Mouse (Mus musculus) limb, embryonic 12.5 days (tissue): Measurements from ENCODE around the gene Dnajc4. TPM values are rescaled to one million over a fixed set of nuclear protein-coding genes. Genes with fewer than 3 reads are reported as not detected.
"Not testable (repeated sequence)": the region's sequence is repeated elsewhere in the genome, so short reads cannot be mapped to it uniquely, and the experiment has no call there.

Experiments used
- ATAC-seq: fragments of 200-750 bp; cut with Nextera tagmentation; 2 replicates; pipeline ENCODE4 v1.8.0; 2017; ENCODE audit warnings: low read depth, moderate TSS enrichment; ENCODE audit not compliant: insufficient number of reproducible peaks, insufficient read depth, low FRiP score, low TSS enrichment
- H3K27ac ChIP-seq: fragments of 300-500 bp; sonication (generic); 2 replicates; pipeline ENCODE4 v1.5.1; 2016; ENCODE audit warnings: mild to moderate bottlenecking, moderate library complexity
- H3K27me3 ChIP-seq: fragments of 300-500 bp; sonication (generic); 2 replicates; pipeline ENCODE4 v1.6.1; 2016; ENCODE audit warnings: mild to moderate bottlenecking, moderate library complexity
- H3K36me3 ChIP-seq: fragments of 300-500 bp; sonication (generic); 2 replicates; pipeline ENCODE4 v1.6.1; 2016; ENCODE audit warnings: mild to moderate bottlenecking, moderate library complexity
- H3K4me1 ChIP-seq: fragments of 300-500 bp; sonication (generic); replicated peaks from 2 replicates; pipeline ENCODE4 v1.6.1; 2016
- H3K4me2 ChIP-seq: fragments of 300-500 bp; sonication (generic); 2 replicates; pipeline ENCODE4 v1.6.1; 2016; ENCODE audit warnings: mild to moderate bottlenecking, moderate library complexity
- H3K4me3 ChIP-seq: fragments of 300-500 bp; sonication (generic); replicated peaks from 2 replicates; pipeline ENCODE4 v1.5.1; 2016; ENCODE audit warnings: mild to moderate bottlenecking
- H3K9ac ChIP-seq: fragments of 300-500 bp; sonication (generic); replicated peaks from 2 replicates; pipeline ENCODE4 v1.6.1; 2016; ENCODE audit warnings: mild to moderate bottlenecking, moderate library complexity
- H3K9me3 ChIP-seq: fragments of 300-500 bp; sonication (generic); 2 replicates; pipeline ENCODE4 v1.6.1; 2016; ENCODE audit warnings: mild to moderate bottlenecking, moderate library complexity
- WGBS: fragments of 180-500 bp; shearing (Covaris S2); methylation state at CpG from one replicate; pipeline ENCODE4 v1.1.7; 2016; 5-methylcytosine and 5-hydroxymethylcytosine counted together
- polyA plus RNA-seq: library from polyadenylated mRNA; unstranded; fragments of >200 nt; fragmentation: Nextera tagmentation; extraction: Ambion mirVana; gene quantifications from 2 replicates; pipeline ENCODE4 v1.2.1, GENCODE M21; 2016

Dnajc4 gene
- polyA plus RNA-seq, 1 experiment from 2014 or later = 21.2 TPM

DNA sequence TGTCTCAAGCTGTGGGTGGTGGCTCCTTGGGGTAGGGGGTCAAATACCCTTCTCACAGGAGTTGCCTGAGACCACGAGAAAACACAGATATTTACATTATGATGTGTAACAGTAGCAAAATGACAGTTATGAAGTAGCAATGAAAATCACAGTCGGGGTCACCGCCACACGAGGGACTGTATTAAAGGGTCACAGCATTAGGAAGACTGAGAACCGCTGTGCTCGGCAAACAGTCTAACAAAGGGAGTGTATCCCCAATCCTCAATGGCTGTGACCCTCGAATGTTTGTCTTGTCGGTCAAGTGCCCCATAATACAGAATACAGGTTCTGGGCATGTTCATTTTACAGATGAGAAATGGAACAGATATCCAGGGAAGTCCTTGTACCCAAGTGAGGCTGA lies 1.6 kb upstream of the Dnajc4 start:
- H3K4me3 ChIP-seq = no peak overlapping the region
- H3K27ac ChIP-seq = no peak overlapping the region
- no peak overlapping the region for H3K9ac ChIP-seq
- H3K4me1 ChIP-seq = peaks cover 47% of the 10 kb centered on the region
- no peak for ATAC-seq
- H3K4me2 ChIP-seq = no peak overlapping the region; the same call in 1 of the 2 replicates
- H3K27me3 ChIP-seq = no peaks in the 10 kb centered on the region
- peaks cover 17% of the 10 kb centered on the region for H3K36me3 ChIP-seq
- 90% methylated on average over 8 of the region's 8 CpGs for WGBS
- H3K9me3 ChIP-seq = no peaks in the 10 kb centered on the region

DNA sequence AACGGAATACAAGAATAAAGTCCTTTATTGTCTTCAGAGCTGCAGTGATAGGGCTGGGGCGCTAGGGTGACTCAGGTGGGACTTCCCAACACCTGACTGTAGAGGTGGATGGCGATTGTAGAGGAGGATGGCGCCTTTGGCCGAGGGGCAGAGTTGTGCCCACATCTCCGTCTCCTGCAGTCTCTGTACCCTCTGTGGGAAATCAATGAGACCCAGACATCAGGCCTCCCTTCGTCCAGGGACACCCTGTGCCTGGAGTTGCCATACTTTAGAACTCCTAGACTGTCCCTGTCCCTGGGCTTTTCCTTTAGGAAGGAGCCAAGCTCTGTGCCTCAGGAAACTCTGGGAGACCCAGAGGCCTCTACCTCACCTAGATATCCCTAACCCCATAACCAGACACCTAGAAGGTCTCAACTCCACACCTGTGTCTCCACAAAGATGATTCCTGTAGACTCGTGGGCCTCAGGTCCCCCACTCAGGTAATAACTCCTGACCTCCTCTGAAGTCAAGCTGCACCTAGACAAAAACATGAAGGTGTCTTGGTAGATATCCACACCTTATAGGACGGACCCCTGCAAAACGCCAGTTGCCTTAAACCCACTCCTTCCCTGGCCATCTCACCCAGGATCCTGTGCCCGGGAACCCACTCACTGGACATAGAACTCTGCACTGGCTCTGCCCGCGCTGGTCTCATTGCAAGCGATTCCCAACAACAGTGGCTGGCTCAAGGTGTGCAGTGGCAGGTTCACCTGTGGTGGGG lies 819 bp upstream of the Dnajc4 start:
- peak overlapping the region; percentile 53 for H3K4me3 ChIP-seq
- H3K4me2 ChIP-seq = peak overlapping the region; percentile 92
- peaks cover 9% of the 10 kb centered on the region for H3K36me3 ChIP-seq
- H3K27me3 ChIP-seq = no peaks in the 10 kb centered on the region
- no peaks in the 10 kb centered on the region for H3K9me3 ChIP-seq
- H3K9ac ChIP-seq = peak overlapping the region; percentile 60
- H3K4me1 ChIP-seq = peaks cover 49% of the 10 kb centered on the region
- H3K27ac ChIP-seq = peak overlapping the region; percentile 75
- WGBS = 62% methylated on average over 14 of the region's 14 CpGs
- no peak; the same call in 1 of the 2 replicates for ATAC-seq

DNA sequence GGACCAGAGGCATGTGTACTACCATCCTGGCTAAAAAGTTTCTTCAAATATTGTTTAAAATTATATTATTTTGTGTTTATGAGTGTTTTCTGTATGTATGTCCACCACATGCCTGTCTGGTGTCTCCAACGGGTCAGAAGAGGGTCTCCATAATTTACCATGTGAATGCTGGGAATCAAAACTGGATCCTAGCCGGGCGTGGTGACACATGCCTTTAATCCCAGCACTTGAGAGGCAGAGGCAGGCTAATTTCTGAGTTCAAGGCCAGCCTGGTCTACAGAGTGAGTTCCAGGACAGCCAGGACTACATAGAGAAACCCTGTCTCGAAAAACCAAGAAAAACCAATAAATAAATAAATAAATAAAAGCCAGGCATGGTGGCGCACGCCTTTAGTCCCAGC lies 1.2 kb downstream of the Dnajc4 start:
- H3K36me3 ChIP-seq, H3K27ac ChIP-seq, H3K9ac ChIP-seq, H3K27me3 ChIP-seq, H3K4me2 ChIP-seq, H3K4me3 ChIP-seq, ATAC-seq, H3K9me3 ChIP-seq: not testable (repeated sequence)
- peaks cover 49% of the 10 kb centered on the region for H3K4me1 ChIP-seq
- 92% methylated on average over 6 of the region's 6 CpGs for WGBS

DNA sequence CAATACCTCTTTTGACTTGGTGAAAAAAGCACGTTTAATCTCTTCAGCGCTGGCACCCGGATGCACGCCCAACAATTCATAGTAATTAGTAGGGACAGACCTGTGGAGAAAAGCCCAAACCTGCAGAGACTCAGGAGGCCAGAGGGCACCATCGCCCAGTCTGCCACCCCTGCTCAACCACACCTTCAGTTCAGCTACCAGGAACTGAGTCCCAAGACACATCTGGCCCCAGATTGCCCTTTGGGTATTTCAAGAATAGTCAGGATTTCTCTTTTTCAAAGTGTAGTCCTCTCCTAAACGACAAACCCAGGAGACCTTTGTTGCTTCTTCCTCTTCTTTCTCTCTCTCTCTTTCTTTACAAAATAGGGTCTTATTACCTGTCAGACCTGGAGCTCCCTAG lies 1.7 kb downstream of the Dnajc4 start:
- Histone ChIP-seq H3K4me2 (no peak overlapping the region), H3K4me1 (peaks cover 52% of the 10 kb centered on the region), H3K27ac (no peak overlapping the region), H3K4me3 (no peak overlapping the region), H3K36me3 (peaks cover 8% of the 10 kb centered on the region; the same call in 1 of the 2 replicates), H3K9ac (no peak overlapping the region), H3K27me3 (no peaks in the 10 kb centered on the region), H3K9me3 (no peaks in the 10 kb centered on the region)
- WGBS = 90% methylated on average over 6 of the region's 6 CpGs
- ATAC-seq = no peak

DNA sequence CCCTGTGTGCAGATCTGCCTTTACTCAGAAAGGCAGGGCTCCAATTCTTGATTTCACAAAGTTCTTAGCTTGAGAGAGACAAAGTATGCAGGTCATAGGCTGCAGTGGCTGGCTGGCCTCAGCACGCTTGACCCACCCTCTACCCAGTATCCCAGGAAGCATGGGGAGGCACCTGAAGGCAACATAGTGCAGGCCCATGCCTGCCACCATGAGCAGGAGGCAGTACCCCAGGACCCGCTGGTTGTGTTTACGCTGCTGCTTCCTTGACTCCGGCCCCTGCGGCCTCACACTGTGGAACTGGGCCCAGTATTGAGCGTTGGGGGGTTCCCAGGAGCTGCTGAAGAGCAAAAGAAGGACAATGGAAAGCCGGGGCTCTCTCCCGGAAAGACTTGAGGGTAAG lies 3.1 kb downstream of the Dnajc4 start:
- Histone ChIP-seq H3K27ac (no peak overlapping the region), H3K27me3 (no peaks in the 10 kb centered on the region), H3K4me1 (peaks cover 38% of the 10 kb centered on the region), H3K9ac (no peak overlapping the region), H3K9me3 (no peaks in the 10 kb centered on the region), H3K4me3 (no peak overlapping the region), H3K4me2 (no peak overlapping the region), H3K36me3 (peaks cover 19% of the 10 kb centered on the region)
- no peak for ATAC-seq
- 93% methylated on average over 8 of the region's 8 CpGs for WGBS

DNA sequence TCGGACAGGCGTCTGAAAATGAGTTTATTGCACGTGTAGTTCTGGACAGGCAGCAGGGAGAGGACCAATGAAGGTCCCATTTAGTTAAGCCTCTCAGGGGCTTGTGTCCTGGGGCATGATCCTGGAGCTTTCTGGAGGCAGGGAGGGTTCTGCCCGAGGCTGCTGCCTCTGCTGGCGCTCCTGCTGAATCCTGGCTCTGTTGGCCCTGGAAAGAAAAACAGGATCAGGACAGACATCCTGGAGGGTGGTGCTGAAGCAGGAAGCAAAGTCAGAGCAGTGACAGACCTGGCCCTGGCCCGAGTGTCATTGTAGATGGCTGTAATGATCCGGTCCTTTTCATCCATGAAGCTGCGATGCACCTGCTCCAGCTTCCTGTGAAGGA lies 4.5 kb downstream of the Dnajc4 start:
- 7% methylated on average over 8 of the region's 8 CpGs for WGBS
- no peak for ATAC-seq

DNA sequence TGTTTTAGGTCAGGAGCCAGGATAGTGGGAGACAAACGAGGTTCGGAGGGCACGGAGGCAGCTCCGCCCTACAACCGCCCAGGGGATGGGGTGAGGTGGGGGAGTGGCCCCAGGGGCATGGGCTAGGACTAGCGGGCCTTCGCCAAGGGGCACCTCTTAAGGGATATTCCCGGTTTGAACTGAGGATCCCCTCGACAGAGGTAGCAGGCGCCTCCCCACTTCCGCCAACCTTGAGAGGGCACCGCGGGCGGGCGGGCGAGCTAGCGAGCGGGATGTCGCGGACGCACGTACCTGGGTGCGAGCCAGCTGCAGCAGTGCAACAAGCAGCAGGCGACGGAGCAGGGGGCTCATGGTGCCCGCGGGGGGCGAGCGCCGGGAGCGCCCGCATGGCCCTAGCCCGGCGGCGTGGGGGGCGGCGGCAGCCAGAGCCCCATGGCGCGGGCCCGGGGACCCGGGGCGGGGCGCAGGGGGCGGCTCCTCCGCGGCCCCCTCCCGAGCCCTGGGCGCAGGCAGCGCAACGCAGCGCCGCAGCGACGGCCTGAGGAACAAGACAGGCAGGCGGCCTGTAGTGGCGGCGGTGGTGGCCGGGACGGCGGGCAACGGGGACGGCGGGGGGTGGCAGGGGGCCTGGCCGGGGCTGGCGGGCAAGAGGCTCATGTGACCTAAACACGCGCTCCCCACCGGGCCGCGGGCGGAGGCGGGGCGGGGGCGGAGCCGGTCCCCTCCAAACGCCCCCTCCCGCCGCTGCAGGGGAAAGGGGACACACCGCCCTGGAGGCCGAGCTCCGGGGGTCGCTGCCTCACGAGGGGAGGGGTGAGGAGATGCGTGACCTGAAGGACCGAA lies 5.1 kb downstream of the Dnajc4 start, which contains the start of gene Vegfb:
Gene Vegfb (minus strand): TSS at position 591 of the 843 bp plus-strand sequence.
- Histone ChIP-seq H3K4me3 (peak within 1 kb of the TSS; percentile 95), H3K9me3 (no peaks in the 10 kb centered on the region), H3K9ac (peak within 1 kb of the TSS; percentile 96), H3K36me3 (peaks cover 35% of the 10 kb centered on the region), H3K27me3 (no peaks in the 10 kb centered on the region), H3K4me1 (peaks cover 27% of the 10 kb centered on the region), H3K27ac (peak within 1 kb of the TSS; percentile 89), H3K4me2 (peak within 1 kb of the TSS; percentile 91)
- peak; percentile 27; the same call in 1 of the 2 replicates for ATAC-seq
- under 1% methylated on average over 64 of the region's 85 CpGs for WGBS

More for the DNA sequence above, 4.5 kb downstream of the Dnajc4 start:
- H3K9ac ChIP-seq = peak overlapping the region; percentile 96
- H3K4me1 ChIP-seq = peaks cover 29% of the 10 kb centered on the region
- H3K27ac ChIP-seq = peak overlapping the region; percentile 89
- H3K4me3 ChIP-seq = peak overlapping the region; percentile 95
- H3K36me3 ChIP-seq = peaks cover 30% of the 10 kb centered on the region
- H3K4me2 ChIP-seq = peak overlapping the region; percentile 91
- no peaks in the 10 kb centered on the region for H3K9me3 ChIP-seq
- H3K27me3 ChIP-seq = no peaks in the 10 kb centered on the region

DNA sequence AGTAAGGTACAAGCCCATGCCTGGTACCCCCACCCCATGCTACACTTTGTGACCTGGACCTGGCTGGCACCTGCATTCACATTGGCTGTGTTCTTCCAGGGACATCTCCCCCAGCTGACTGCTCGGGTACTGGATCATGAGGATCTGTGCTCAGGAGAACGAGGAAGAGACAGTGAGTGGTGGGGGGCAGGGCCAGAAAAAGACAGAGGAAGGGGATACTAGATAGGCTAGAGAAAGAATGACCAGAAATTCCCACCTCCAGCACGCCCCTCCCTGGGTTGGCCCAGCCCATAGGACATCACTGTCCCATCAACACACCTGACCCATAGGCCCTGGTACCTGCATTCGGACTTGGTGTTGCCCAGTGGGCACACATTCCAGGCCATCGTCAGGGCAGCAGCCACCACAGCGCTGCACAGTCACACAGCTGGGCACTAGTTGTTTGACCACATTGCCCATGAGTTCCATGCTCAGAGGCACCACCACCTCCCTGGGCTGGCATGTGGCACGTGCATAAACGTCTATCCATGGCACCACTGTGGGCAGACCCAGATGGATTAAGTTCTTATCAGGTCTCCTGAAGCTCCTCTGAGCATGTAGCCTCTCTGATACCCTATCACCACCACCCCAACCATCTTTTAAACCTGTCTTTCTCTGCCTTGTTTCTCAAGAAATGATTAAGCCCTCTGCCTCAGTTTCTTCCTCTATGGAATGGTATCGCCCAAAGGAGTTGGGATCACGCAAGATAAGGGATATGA lies 6.2 kb downstream of the Dnajc4 start:
- Histone ChIP-seq H3K36me3 (peaks cover 42% of the 10 kb centered on the region), H3K9ac (peak overlapping the region; percentile 96), H3K4me1 (peaks cover 23% of the 10 kb centered on the region), H3K4me3 (peak overlapping the region; percentile 95), H3K9me3 (no peaks in the 10 kb centered on the region), H3K4me2 (peak overlapping the region; percentile 91), H3K27me3 (no peaks in the 10 kb centered on the region), H3K27ac (peak overlapping the region; percentile 89; the same call in 1 of the 2 replicates)
- ATAC-seq = no peak
- 79% methylated on average over 10 of the region's 10 CpGs for whole genome bisulfite sequencing

DNA sequence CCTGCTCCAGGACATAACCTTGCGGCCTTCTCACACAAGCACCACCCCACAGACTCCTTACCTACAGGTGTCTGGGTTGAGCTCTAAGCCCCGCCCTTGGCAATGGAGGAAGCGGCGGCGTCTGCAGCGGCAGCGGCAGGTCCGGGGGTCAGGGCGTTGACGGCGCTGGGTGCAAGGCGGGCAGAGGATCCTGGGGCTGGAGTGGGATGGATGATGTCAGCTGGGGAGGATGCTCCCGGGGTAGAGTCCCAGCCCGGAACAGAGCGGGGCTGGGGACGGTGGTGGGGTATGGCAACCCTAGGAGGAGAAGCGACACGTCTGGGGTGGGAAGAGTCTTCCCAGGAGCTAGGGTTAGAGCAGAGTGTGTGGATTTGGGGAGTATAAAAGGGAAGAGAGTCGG lies 7.1 kb downstream of the Dnajc4 start:
- ATAC-seq = no peak
- peaks cover 42% of the 10 kb centered on the region for H3K36me3 ChIP-seq
- H3K27me3 ChIP-seq = no peaks in the 10 kb centered on the region
- H3K9me3 ChIP-seq = no peaks in the 10 kb centered on the region
- H3K9ac ChIP-seq = no peak overlapping the region
- WGBS = 85% methylated on average over 19 of the region's 19 CpGs
- H3K4me2 ChIP-seq = no peak overlapping the region
- no peak overlapping the region for H3K4me3 ChIP-seq
- peaks cover 27% of the 10 kb centered on the region for H3K4me1 ChIP-seq
- no peak overlapping the region for H3K27ac ChIP-seq

DNA sequence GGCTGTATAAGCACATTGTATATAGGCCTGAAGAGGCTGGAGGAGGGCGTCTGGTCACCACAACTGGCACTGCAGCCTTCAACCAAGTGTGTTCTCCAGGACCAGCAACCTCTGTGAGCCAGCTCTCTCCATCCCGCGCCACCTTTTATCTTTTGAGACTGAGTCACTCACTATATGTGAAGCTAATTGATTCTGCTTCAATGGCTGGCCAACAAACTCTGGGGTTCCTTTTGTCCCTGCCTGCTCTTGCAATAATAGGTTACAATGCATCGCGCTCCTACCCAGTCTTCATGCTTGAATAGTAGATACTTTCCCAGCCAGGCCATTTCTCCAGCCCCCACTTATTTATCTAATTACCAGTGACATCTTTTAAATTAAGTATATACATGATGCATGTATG lies 8.8 kb downstream of the Dnajc4 start:
- ATAC-seq = no peak

DNA sequence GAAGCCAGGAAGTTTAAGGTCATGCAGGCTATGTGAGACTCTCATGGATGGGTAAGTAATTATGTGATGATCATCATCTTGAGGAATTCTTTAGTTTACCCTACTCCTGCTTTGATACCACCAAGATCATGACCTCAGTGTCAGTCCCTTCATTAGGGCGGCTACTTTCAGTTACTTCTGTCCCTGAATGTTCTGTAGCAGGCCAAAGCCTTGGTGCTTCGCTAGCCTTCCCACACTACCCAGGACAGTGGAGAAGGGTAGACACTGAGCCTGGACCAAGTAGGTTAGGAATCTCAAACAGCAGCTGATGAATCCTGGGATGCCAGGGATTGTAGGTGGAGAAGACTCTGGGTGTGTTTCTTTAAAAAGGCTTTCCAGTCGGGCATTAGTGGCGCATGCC lies 10.9 kb downstream of the Dnajc4 start:
- 90% methylated on average over 4 of the region's 4 CpGs for WGBS
- peaks cover 58% of the 10 kb centered on the region for H3K36me3 ChIP-seq
- no peaks in the 10 kb centered on the region for H3K9me3 ChIP-seq
- H3K9ac ChIP-seq = no peak overlapping the region
- peak overlapping the region; percentile 7; the same call in 1 of the 2 replicates for H3K4me3 ChIP-seq
- peaks cover 44% of the 10 kb centered on the region for H3K4me1 ChIP-seq
- H3K4me2 ChIP-seq = peak overlapping the region; percentile 80; the same call in 1 of the 2 replicates
- no peaks in the 10 kb centered on the region for H3K27me3 ChIP-seq
- H3K27ac ChIP-seq = no peak overlapping the region
- ATAC-seq = no peak

More for the DNA sequence above, 8.8 kb downstream of the Dnajc4 start:
- Histone ChIP-seq H3K9ac (no peak overlapping the region), H3K4me1 (peaks cover 37% of the 10 kb centered on the region), H3K4me2 (no peak overlapping the region), H3K27ac (no peak overlapping the region), H3K9me3 (no peaks in the 10 kb centered on the region), H3K27me3 (no peaks in the 10 kb centered on the region), H3K4me3 (no peak overlapping the region), H3K36me3 (peaks cover 38% of the 10 kb centered on the region)
- WGBS = 96% methylated on average over 5 of the region's 5 CpGs
